Mouse (Mus musculus) forebrain, postnatal 0 days (tissue): ENCODE data around the gene Atxn1. TPM values are rescaled to one million over a fixed set of nuclear protein-coding genes. Genes with fewer than 3 reads are reported as not detected.

Experiments
- ATAC-seq: fragments of 200-750 bp; cut with Nextera tagmentation; 2 replicates; pipeline ENCODE4 v1.8.0; 2017; ENCODE audit warnings: mild to moderate bottlenecking, moderate library complexity
- DNase-seq: peaks from one replicate; pipeline ENCODE4 v3.0.0-alpha.2; 2015
- H3K27ac ChIP-seq: fragments of 300-500 bp; sonication (generic); 2 replicates; pipeline ENCODE4 v1.5.1; 2014; ENCODE audit warnings: low read depth, mild to moderate bottlenecking, antibody characterized with exemption, low read length, moderate library complexity, mixed read lengths
- H3K27me3 ChIP-seq: fragments of 300-500 bp; sonication (generic); 2 replicates; pipeline ENCODE4 v1.6.1; 2014; ENCODE audit warnings: mild to moderate bottlenecking, low read length, mixed read lengths; ENCODE audit not compliant: insufficient read depth
- H3K36me3 ChIP-seq: fragments of 300-500 bp; sonication (generic); 2 replicates; pipeline ENCODE4 v1.6.1; 2014; ENCODE audit warnings: mild to moderate bottlenecking, moderate library complexity; ENCODE audit not compliant: insufficient read depth
- H3K4me1 ChIP-seq: fragments of 300-500 bp; sonication (generic); 2 replicates; pipeline ENCODE4 v1.6.1; 2014; ENCODE audit warnings: antibody characterized with exemption; ENCODE audit not compliant: insufficient read depth
- H3K4me2 ChIP-seq: fragments of 300-500 bp; sonication (generic); 2 replicates; pipeline ENCODE4 v1.6.1; 2014; ENCODE audit warnings: low read depth, mild to moderate bottlenecking, moderate library complexity
- H3K4me3 ChIP-seq: fragments of 300-500 bp; sonication (generic); 2 replicates; pipeline ENCODE4 v1.5.1; 2014; ENCODE audit warnings: low read depth, low read length, mixed read lengths
- H3K9ac ChIP-seq: fragments of 300-500 bp; sonication (generic); 2 replicates; pipeline ENCODE4 v1.6.1; 2014; ENCODE audit warnings: mild to moderate bottlenecking
- H3K9me3 ChIP-seq: fragments of 300-500 bp; sonication (generic); 2 replicates; pipeline ENCODE4 v1.6.1; 2016; ENCODE audit warnings: low read length
- CTCF ChIP-seq: sonication (generic); IDR thresholded peaks from 2 replicates; pipeline ENCODE4 v1.5.1; 2016; ENCODE audit warnings: antibody characterized with exemption, control low read depth, low read depth
- WGBS: fragments of 180-500 bp; shearing (Covaris S2); extraction: QIAGEN DNeasy Blood & Tissue Kit; methylation state at CpG from one replicate; pipeline ENCODE4 v1.1.7; 2014; 5-methylcytosine and 5-hydroxymethylcytosine counted together
- polyA plus RNA-seq: library from polyadenylated mRNA; unstranded; fragments of >200 nt; fragmentation: Nextera tagmentation; extraction: Ambion mirVana; gene quantifications from 2 replicates; pipeline ENCODE4 v1.2.1, GENCODE M21; 2015
- total RNA-seq: library from RNA; depleted of rRNA; stranded (reverse); fragments of >200 nt; gene quantifications from 2 replicates; pipeline ENCODE4 v1.2.3, GENCODE M21; 2014

Gene Atxn1
- total and polyA plus RNA-seq, 2 experiments from 2014 or later: 13.0 to 32.3 TPM

DNA sequence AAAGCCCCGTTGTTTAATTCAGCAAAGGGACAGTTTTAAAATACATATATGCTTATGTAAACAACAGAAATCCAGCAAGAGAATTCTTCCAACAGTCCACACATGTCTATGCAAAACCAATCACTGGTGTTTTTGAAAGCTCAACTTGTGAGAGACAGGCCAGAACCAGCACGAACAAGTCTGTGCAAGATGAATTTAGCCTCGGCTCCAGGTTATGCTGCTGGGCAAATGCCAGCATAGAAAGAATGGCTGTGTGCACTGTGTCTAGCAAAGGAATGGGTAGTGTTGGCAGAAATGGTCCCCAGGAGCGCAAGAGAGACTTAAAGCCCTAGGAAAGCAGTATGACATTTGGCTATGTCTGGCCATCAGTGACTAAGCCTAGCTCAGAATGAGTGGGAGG, 24.1 kb downstream of the Atxn1 start:
- H3K27me3 ChIP-seq: no peaks in the 10 kb centered on the region
- no peak for DNase-seq
- peaks cover 13% of the 10 kb centered on the region; the same call in 1 of the 2 replicates for H3K36me3 ChIP-seq
- 0 out of 2 replicates have a peak, but pooled peaks cover 10% of the 10 kb centered on the region for H3K4me1 ChIP-seq
- no peak overlapping the region for H3K4me3 ChIP-seq
- no peaks in the 10 kb centered on the region for H3K9me3 ChIP-seq
- 63% methylated on average over 4 of the region's 4 CpGs for WGBS
- no peak for TF ChIP-seq CTCF
- H3K27ac ChIP-seq: peak overlapping the region; percentile 57
- H3K9ac ChIP-seq: no peak overlapping the region
- no peak overlapping the region for H3K4me2 ChIP-seq
- peak; percentile 69 for ATAC-seq

DNA sequence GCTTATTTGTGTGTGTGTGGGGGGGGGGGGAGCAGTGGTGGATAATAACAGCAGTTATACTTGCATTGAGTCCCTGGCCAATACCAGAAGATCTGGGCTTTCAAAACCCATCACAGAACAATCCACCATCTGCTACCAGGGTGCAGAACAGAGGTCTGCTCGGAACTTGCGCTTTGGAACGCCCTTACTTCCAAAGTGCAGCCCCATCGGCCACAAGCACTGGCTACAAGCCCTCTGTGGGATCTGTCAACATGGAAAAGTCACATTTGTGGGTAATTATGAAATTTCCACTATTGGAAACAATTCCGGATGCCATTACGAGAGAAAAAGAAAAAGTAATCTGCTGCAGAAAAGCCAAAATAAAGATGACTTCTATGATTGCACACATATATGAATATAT, 25.2 kb downstream of the Atxn1 start:
- no peak overlapping the region for H3K4me3 ChIP-seq
- H3K9ac ChIP-seq: no peak overlapping the region
- no peak for TF ChIP-seq CTCF
- H3K27me3 ChIP-seq: no peaks in the 10 kb centered on the region
- H3K9me3 ChIP-seq: no peaks in the 10 kb centered on the region
- H3K4me2 ChIP-seq: no peak overlapping the region
- DNase-seq (no peak), ATAC-seq (peak; percentile 8; the same call in 1 of the 2 replicates)
- H3K36me3 ChIP-seq: peaks cover 13% of the 10 kb centered on the region; the same call in 1 of the 2 replicates
- 55% methylated on average over 6 of the region's 6 CpGs for WGBS
- peak overlapping the region; percentile 57; the same call in 1 of the 2 replicates for H3K27ac ChIP-seq
- H3K4me1 ChIP-seq: 0 out of 2 replicates have a peak, but pooled peaks cover 10% of the 10 kb centered on the region

DNA sequence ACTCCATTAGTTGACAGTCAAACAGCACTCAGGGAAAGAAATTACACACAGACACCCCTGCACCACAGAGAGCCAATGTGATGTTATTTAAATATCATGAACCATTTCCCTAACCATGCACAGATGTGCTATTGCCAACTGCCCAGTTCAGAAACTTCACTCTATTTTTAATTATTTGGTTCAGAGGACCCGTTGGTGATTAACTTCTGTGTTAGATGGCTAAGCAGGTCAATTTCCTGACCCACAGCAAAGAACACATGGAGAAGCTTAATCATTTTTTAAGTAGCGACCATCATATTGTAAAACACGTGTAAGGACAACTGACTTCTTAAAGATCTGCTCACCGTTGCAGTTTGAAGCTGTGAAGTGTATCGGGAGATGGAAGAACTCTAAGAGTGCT, 26.7 kb downstream of the Atxn1 start:
- WGBS: 82% methylated on average over 5 of the region's 5 CpGs
- H3K4me2 ChIP-seq: no peak overlapping the region
- H3K4me3 ChIP-seq: no peak overlapping the region
- TF ChIP-seq CTCF: no peak
- H3K4me1 ChIP-seq: 0 out of 2 replicates have a peak, but pooled peaks cover 10% of the 10 kb centered on the region
- peaks cover 13% of the 10 kb centered on the region; the same call in 1 of the 2 replicates for H3K36me3 ChIP-seq
- ATAC-seq (no peak), DNase-seq (no peak)
- H3K27ac ChIP-seq: no peak overlapping the region
- no peak overlapping the region for H3K9ac ChIP-seq
- no peaks in the 10 kb centered on the region for H3K9me3 ChIP-seq
- H3K27me3 ChIP-seq: no peaks in the 10 kb centered on the region

DNA sequence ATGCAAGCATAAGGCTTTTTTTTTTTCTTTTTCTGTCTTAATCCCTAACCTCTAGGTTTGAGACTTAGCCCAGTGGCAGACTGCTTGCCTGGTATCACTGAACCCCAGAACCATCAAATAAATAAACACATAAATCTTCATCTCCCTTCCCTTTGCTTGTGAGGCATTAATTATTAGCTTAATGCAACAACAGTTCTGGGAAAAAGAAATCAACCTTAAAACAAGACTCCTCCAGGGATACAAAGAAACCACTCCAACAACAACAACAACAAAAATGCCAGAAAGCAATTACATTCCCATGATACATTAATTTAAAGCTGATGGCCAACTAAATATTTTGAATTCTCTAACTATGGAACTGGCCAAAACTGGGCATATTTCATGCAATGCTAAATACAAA, 28.0 kb downstream of the Atxn1 start:
- Histone ChIP-seq H3K9ac (no peak overlapping the region), H3K9me3 (no peaks in the 10 kb centered on the region), H3K27me3 (no peaks in the 10 kb centered on the region), H3K36me3 (0 out of 2 replicates have a peak, but pooled peaks cover 10% of the 10 kb centered on the region), H3K4me2 (no peak overlapping the region), H3K4me1 (0 out of 2 replicates have a peak, but pooled peaks cover 13% of the 10 kb centered on the region), H3K27ac (no peak overlapping the region), H3K4me3 (no peak overlapping the region)
- DNase-seq (no peak), ATAC-seq (no peak)
- TF ChIP-seq CTCF: no peak

DNA sequence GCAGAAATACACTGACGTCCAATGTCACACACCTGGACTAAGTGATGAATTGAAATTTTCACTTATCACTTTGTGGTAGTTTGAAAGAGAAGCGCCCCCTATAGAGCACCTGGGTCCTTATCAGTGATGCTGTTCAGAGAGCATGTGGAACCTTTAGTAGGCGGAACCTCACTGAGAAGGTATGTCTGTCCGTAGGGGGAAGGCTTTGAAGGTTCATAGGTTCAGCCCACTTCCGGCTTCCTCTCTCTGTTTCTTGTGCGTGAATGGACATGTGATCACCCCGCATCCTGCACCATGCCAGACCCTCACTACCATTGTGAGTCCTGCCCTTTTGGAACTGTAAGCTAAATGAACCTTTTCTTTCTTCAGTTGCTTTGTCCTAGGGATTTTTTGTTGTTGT, 29.0 kb downstream of the Atxn1 start:
- 0 out of 2 replicates have a peak, but pooled peaks cover 10% of the 10 kb centered on the region for H3K4me1 ChIP-seq

DNA sequence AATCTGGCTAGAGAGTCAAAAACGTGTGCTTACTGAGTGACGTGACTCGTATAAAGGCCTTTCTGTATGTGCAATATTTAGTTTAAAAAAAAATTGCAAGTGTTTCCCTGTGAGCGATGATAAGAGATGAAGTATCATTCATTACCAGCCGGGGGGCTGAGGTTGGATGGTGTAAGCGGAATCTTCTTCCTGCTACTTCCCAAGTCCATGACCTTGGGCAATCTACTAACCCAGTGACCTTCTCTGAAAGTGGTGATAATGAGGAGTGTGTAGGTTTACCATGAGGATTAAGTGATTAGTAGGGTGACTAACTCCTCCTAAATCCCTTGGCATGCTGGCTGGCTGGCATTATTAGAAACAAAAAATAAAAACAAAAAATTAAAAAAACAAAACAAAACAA, 30.0 kb downstream of the Atxn1 start:
- TF ChIP-seq CTCF: no peak
- WGBS: 70% methylated on average over 6 of the region's 6 CpGs
- H3K9me3 ChIP-seq: no peaks in the 10 kb centered on the region
- no peaks in the 10 kb centered on the region for H3K27me3 ChIP-seq
- no peak overlapping the region for H3K27ac ChIP-seq
- no peaks in the 10 kb centered on the region for H3K36me3 ChIP-seq
- ATAC-seq: no peak
- no peak overlapping the region for H3K9ac ChIP-seq
- H3K4me3 ChIP-seq: no peak overlapping the region
- DNase-seq: no peak
- H3K4me1 ChIP-seq: 0 out of 2 replicates have a peak, but pooled peaks cover 3% of the 10 kb centered on the region
- H3K4me2 ChIP-seq: no peak overlapping the region

More for the DNA sequence above, 29.0 kb downstream of the Atxn1 start:
- Histone ChIP-seq H3K36me3 (0 out of 2 replicates have a peak, but pooled peaks cover under 1% of the 10 kb centered on the region), H3K4me2 (no peak overlapping the region), H3K4me3 (no peak overlapping the region), H3K9ac (no peak overlapping the region), H3K27me3 (no peaks in the 10 kb centered on the region), H3K9me3 (no peaks in the 10 kb centered on the region), H3K27ac (no peak overlapping the region)
- ATAC-seq (no peak), DNase-seq (no peak)
- WGBS: 78% methylated on average over 7 of the region's 7 CpGs
- no peak for TF ChIP-seq CTCF

DNA sequence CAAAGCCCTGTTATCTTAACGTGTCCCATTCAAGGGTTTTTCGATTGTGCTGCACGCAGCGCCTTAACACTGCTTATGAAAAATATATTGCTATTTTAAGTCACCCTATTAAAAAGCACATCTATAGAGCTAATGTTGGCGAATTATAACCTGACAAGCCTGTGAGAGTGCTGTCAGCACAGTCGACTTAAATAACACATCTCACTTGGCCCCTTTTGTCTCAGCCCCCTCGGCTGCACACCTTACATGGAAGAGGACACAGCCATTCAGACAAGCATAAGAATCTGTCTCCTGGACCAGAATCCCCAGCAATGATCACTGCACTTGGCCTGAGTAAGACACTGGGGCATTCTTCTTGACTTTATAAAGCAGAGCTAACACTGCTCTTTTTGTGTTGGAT, 30.7 kb downstream of the Atxn1 start:
- H3K27ac ChIP-seq: peak overlapping the region; percentile 66
- H3K36me3 ChIP-seq: no peaks in the 10 kb centered on the region
- no peak overlapping the region for H3K4me2 ChIP-seq
- no peak overlapping the region for H3K4me3 ChIP-seq
- TF ChIP-seq CTCF: no peak
- H3K27me3 ChIP-seq: no peaks in the 10 kb centered on the region
- H3K4me1 ChIP-seq: 0 out of 2 replicates have a peak, but pooled peaks cover 3% of the 10 kb centered on the region
- ATAC-seq (0 out of 2 replicates have a peak, but pooled peaks have one; percentile 18), DNase-seq (no peak)
- peak overlapping the region; percentile 3; the same call in 1 of the 2 replicates for H3K9ac ChIP-seq
- WGBS: 55% methylated on average over 7 of the region's 7 CpGs
- no peaks in the 10 kb centered on the region for H3K9me3 ChIP-seq
